Mouse (Mus musculus) neural tube, embryonic 11.5 days (tissue): ENCODE data around the gene Ryk. TPM values are rescaled to one million over a fixed set of nuclear protein-coding genes. Genes with fewer than 3 reads are reported as not detected.

Experiments used
- ATAC-seq: fragments of 200-750 bp; cut with Nextera tagmentation; 2 replicates; pipeline ENCODE4 v1.8.0; 2017; ENCODE audit warnings: moderate number of reproducible peaks, mild to moderate bottlenecking, moderate TSS enrichment, moderate library complexity; ENCODE audit not compliant: insufficient read depth, low FRiP score, low TSS enrichment
- DNase-seq: peaks from one replicate; pipeline ENCODE4 v3.0.0-alpha.2; 2015; ENCODE audit warnings: low spot score
- H3K27ac ChIP-seq: fragments of 300-500 bp; sonication (generic); 2 replicates; pipeline ENCODE4 v1.5.1; 2014; ENCODE audit warnings: low read depth, mild to moderate bottlenecking, low read length
- H3K27me3 ChIP-seq: fragments of 300-500 bp; sonication (generic); 2 replicates; pipeline ENCODE4 v1.6.1; 2014; ENCODE audit warnings: mild to moderate bottlenecking, low read length, mixed read lengths; ENCODE audit not compliant: control insufficient read depth, insufficient read depth
- H3K36me3 ChIP-seq: fragments of 300-500 bp; sonication (generic); 2 replicates; pipeline ENCODE4 v1.6.1; 2014; ENCODE audit warnings: mild to moderate bottlenecking, low read length, moderate library complexity, mixed read lengths; ENCODE audit not compliant: control insufficient read depth, insufficient read depth
- H3K4me1 ChIP-seq: fragments of 300-500 bp; sonication (generic); 2 replicates; pipeline ENCODE4 v1.6.1; 2014; ENCODE audit warnings: low read length, mixed read lengths; ENCODE audit not compliant: control insufficient read depth, insufficient read depth
- H3K4me2 ChIP-seq: fragments of 300-500 bp; sonication (generic); 2 replicates; pipeline ENCODE4 v1.6.1; 2014; ENCODE audit warnings: low read depth, mild to moderate bottlenecking, moderate library complexity
- H3K4me3 ChIP-seq: fragments of 300-500 bp; sonication (generic); 2 replicates; pipeline ENCODE4 v1.5.1; 2014; ENCODE audit warnings: low read depth, low read length
- H3K9ac ChIP-seq: fragments of 300-500 bp; sonication (generic); 2 replicates; pipeline ENCODE4 v1.6.1; 2014; ENCODE audit warnings: mild to moderate bottlenecking, low read length
- H3K9me3 ChIP-seq: fragments of 300-500 bp; sonication (generic); 2 replicates; pipeline ENCODE4 v1.6.1; 2016; ENCODE audit warnings: low read length; ENCODE audit not compliant: control insufficient read depth
- WGBS: fragments of 180-500 bp; shearing (Covaris S2); extraction: QIAGEN DNeasy Blood & Tissue Kit; methylation state at CpG from one replicate; pipeline ENCODE4 v1.1.7; 2014; 5-methylcytosine and 5-hydroxymethylcytosine counted together
- polyA plus RNA-seq: library from polyadenylated mRNA; unstranded; fragments of >200 nt; fragmentation: Nextera tagmentation; extraction: Ambion mirVana; gene quantifications from 2 replicates; pipeline ENCODE4 v1.2.1, GENCODE M21; 2014

Ryk gene
- polyA plus RNA-seq, 1 experiment from 2014 or later: 42.2 TPM

DNA sequence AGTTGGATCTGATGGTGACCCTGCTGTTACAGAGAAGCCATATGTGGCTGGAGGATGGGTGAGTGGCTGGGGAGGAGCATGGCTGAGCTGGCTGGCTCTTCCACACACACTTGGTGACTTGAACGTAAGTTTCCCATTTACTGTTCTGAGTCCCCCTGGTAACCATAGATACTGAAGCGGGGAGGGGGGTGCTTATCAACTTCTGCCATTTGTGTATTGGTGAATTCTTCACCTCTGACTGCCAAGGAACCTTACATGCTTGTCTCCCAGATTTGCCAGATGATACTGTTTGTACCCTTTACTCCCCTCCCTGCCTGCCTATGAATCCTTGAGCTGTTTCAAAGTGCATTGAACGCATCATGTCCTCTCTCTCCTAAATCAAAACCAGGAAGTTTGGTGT lies 27.5 kb downstream of the Ryk start:
- H3K4me3 ChIP-seq: no peak overlapping the region
- H3K36me3 ChIP-seq: peaks cover 3% of the 10 kb centered on the region
- no peak overlapping the region for H3K27ac ChIP-seq
- no peaks in the 10 kb centered on the region; the same call in 1 of the 2 replicates for H3K9me3 ChIP-seq
- DNase-seq: no peak
- H3K4me2 ChIP-seq: no peak overlapping the region
- no peak overlapping the region for H3K9ac ChIP-seq
- 0 out of 2 replicates have a peak, but pooled peaks cover 3% of the 10 kb centered on the region for H3K4me1 ChIP-seq
- ATAC-seq: no peak
- no peaks in the 10 kb centered on the region for H3K27me3 ChIP-seq
- WGBS: 75% methylated on average over 3 of the region's 3 CpGs

DNA sequence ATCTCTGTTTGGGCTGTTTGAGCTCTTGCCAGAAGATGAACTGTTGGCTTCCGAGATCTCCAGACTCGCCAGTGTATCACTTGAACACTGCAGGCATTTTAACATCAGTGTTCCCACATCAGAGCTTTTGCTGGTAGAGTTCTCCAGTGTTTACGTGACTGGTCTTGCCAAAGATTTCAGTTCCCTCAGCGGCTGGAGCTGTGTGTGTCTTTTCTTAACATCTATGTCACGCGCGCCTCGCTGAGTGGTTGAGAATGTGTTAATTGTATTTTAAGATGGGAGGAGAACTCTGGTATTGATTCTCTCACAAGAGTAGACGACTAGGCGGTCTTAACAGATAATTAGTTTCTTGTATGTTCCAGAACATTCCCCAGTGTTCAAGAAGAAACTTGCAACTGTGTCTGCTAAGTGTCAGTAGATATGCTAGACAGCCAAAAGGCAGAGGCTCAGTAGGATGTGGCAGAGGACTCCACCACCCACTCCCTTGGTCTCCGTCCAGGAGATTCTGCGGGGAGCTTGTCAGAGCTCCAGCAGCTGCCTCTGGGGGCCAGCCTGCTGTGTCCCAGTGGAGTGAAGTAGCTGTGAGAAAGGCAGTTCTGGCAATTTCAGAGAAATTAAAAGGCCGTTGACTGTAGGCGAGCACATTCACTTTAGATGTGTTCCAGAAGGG lies 29.3 kb downstream of the Ryk start:
- no peaks in the 10 kb centered on the region for H3K9me3 ChIP-seq
- DNase-seq (no peak), ATAC-seq (no peak)
- no peak overlapping the region for H3K4me2 ChIP-seq
- H3K4me3 ChIP-seq: no peak overlapping the region
- H3K27ac ChIP-seq: no peak overlapping the region
- 77% methylated on average over 14 of the region's 14 CpGs for WGBS
- no peaks in the 10 kb centered on the region; the same call in 1 of the 2 replicates for H3K36me3 ChIP-seq
- H3K4me1 ChIP-seq: 0 out of 2 replicates have a peak, but pooled peaks cover 3% of the 10 kb centered on the region
- H3K27me3 ChIP-seq: no peaks in the 10 kb centered on the region
- no peak overlapping the region for H3K9ac ChIP-seq

DNA sequence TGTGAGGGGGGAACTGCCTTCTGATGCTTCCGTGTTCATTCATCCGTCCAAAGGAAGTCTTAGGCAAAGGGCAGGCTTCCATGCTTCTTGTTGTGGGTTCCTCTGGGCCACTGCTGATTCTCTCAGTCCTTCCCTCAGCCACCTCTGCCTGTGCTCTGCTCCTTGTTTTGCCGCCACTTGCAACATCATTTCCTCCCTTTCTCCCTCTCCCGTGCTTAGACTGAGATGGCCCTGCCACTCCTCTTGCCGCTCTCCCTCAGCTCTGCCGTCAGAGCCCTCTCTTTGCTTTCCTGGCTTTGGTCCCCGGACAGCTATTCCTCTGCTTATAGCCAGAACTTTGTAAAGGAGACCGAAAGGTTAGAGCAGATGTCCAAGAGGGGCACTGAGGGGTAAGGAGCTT lies 30.2 kb downstream of the Ryk start:
- Histone ChIP-seq H3K27ac (no peak overlapping the region), H3K4me1 (0 out of 2 replicates have a peak, but pooled peaks cover 3% of the 10 kb centered on the region), H3K36me3 (no peaks in the 10 kb centered on the region; the same call in 1 of the 2 replicates), H3K27me3 (no peaks in the 10 kb centered on the region), H3K4me2 (no peak overlapping the region), H3K4me3 (no peak overlapping the region), H3K9ac (no peak overlapping the region), H3K9me3 (no peaks in the 10 kb centered on the region)
- DNase-seq (no peak), ATAC-seq (no peak)
- WGBS: 71% methylated on average over 8 of the region's 8 CpGs

DNA sequence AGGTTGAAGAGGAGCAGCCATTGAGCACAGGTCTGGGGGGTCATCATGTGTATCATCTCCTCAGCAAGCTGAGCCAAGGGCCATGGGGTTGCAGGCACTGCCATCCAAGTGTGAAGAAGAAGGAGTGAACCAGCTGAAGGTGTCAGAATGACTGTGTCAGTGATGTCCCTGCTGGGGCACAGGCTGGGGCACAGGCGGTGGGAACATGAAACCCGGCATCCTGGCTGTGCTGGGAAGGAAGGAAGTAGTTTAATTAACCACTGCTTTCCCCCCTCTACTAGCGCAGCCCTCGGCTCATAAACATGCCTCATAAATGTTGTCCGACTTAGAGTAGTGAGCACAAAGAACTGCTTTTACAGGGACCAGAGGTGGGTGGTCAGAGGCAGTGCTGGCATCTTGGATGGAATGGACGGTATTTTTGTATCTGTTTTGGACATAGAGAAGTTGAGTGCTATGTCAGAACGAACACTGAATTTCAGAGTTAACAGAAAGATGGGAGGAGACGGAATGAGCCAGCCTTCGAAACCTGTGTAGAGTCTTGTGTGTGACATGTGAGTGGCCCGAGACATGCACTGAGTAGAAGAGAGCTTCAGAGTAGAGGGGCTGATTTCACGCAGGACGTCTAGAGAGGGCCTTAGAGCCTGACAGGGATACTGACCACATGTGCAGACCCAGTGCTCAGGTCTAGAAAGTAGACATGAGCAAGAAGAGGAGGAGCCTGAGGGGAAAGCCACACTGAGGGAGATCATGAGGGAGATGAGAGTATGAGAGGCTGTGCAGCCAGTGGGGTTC lies 31.4 kb downstream of the Ryk start:
- no peak overlapping the region for H3K4me3 ChIP-seq
- H3K27me3 ChIP-seq: no peaks in the 10 kb centered on the region
- no peak overlapping the region for H3K27ac ChIP-seq
- H3K4me1 ChIP-seq: 0 out of 2 replicates have a peak, but pooled peaks cover 3% of the 10 kb centered on the region
- no peak overlapping the region for H3K4me2 ChIP-seq
- no peaks in the 10 kb centered on the region; the same call in 1 of the 2 replicates for H3K36me3 ChIP-seq
- ATAC-seq (no peak), DNase-seq (no peak)
- 50% methylated on average over 12 of the region's 12 CpGs for WGBS
- no peak overlapping the region for H3K9ac ChIP-seq
- H3K9me3 ChIP-seq: no peaks in the 10 kb centered on the region

DNA sequence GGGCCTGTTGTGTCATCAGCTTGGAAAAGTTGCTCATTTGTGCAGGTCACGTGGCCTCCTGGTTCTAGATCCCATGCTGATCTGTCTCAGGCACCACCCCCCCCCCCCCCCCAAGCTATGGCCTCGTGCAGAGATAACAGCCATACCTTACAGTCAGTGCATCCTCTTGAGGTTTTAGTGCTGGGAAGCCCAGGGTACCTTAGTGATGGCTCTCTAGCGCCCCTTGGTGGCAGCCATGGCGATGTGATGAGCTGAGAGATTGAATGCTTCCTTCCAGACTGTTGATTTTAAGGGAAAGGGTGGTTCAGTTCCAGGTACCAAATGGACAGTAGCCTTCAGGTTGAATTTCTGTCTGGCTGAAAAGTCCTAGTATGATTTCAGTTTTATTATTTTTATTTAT lies 32.2 kb downstream of the Ryk start:
- H3K4me3 ChIP-seq: no peak overlapping the region
- no peak overlapping the region for H3K9ac ChIP-seq
- H3K27me3 ChIP-seq: no peaks in the 10 kb centered on the region
- 0 out of 2 replicates have a peak, but pooled peaks cover 3% of the 10 kb centered on the region for H3K4me1 ChIP-seq
- no peak overlapping the region for H3K27ac ChIP-seq
- ATAC-seq (no peak), DNase-seq (peak; percentile 76)
- no peak overlapping the region for H3K4me2 ChIP-seq
- H3K36me3 ChIP-seq: no peaks in the 10 kb centered on the region; the same call in 1 of the 2 replicates
- no peaks in the 10 kb centered on the region for H3K9me3 ChIP-seq
- 11% methylated on average over 4 of the region's 4 CpGs for WGBS

DNA sequence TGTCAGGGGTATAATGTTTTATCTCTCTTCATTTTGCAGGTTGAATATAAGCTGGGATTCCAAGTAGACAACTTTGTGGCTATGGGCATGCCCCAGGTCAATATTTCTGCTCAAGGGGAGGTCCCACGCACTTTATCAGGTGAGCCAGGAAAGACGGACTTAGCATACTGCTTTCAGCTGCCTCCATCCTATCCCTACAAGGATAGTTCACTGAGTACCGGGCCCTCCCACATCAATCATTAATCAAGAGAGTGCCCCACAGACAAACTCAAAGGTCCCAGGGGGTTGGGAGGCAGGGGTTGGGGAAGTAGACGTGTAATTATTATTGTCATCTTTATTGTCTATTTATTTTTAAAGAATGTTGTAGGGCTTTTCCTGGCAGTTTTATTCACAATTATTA lies 32.8 kb downstream of the Ryk start:
- no peaks in the 10 kb centered on the region for H3K9me3 ChIP-seq
- no peak for ATAC-seq
- H3K4me3 ChIP-seq: no peak overlapping the region
- H3K9ac ChIP-seq: no peak overlapping the region
- 0 out of 2 replicates have a peak, but pooled peaks cover 3% of the 10 kb centered on the region for H3K4me1 ChIP-seq
- H3K4me2 ChIP-seq: no peak overlapping the region
- H3K27me3 ChIP-seq: no peaks in the 10 kb centered on the region
- DNase-seq: no peak
- H3K36me3 ChIP-seq: no peaks in the 10 kb centered on the region; the same call in 1 of the 2 replicates
- no peak overlapping the region for H3K27ac ChIP-seq
- WGBS: 84% methylated on average over 4 of the region's 4 CpGs

DNA sequence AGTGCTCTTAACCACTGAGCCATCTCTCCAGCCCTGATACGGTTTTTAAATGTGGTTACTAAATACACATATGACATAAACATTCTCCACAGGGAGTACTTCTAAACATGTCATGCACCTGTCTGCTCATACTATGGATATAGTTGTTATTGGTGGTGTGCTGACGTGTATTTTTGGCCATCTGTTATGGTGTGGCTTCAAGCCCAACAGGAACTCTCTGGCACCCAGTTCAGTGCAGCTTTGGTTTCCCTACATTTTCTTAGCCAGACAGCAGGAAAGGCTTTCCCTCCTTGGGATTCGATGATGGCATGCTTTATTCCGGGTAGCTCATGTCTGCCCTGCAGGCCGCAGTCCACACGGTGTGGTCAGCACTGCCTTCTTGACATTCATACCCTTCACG lies 33.7 kb downstream of the Ryk start:
- ATAC-seq: no peak
- H3K4me2 ChIP-seq: no peak overlapping the region

DNA sequence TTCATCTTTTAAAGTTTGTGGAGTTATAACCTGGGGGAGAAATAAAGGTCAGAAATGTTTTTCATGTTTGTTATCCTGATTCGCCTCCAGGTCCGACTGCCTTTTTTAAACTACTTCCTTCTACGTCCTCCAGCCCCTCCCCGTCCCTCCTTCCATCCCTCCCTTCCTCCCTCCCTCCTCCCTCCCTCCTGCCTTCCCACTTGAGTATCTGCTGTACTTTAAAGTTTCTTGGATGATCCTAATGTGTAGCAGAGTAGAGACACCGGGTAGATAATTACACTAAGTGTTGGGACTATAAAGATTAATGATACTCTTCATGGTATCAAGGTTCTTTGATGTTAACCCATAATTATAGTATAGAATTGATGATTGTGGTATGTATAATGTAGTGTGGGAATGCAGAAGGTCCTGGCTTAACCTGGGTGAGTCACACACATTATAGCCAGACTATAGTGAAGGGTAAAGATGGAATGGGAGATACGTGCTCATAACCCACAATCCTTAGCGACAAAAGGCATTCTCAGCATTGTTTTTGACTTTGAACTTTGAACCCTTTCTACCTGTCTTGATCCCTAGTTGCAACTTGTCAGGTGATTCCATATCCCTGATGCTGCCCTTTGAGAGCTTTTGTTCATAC lies 41.5 kb downstream of the Ryk start:
- no peak overlapping the region for H3K4me2 ChIP-seq
- ATAC-seq (no peak), DNase-seq (no peak)
- H3K27ac ChIP-seq: no peak overlapping the region
- H3K9me3 ChIP-seq: no peaks in the 10 kb centered on the region
- H3K4me1 ChIP-seq: no peaks in the 10 kb centered on the region
- H3K27me3 ChIP-seq: no peaks in the 10 kb centered on the region
- peaks cover 5% of the 10 kb centered on the region for H3K36me3 ChIP-seq
- WGBS: 86% methylated on average over 7 of the region's 7 CpGs
- no peak overlapping the region for H3K4me3 ChIP-seq
- no peak overlapping the region for H3K9ac ChIP-seq

More for the DNA sequence above, 33.7 kb downstream of the Ryk start:
- H3K27ac ChIP-seq: no peak overlapping the region
- 96% methylated on average over 7 of the region's 7 CpGs for WGBS
- no peak overlapping the region for H3K9ac ChIP-seq
- H3K36me3 ChIP-seq: no peaks in the 10 kb centered on the region
- no peak overlapping the region for H3K4me3 ChIP-seq
- H3K27me3 ChIP-seq: no peaks in the 10 kb centered on the region
- H3K9me3 ChIP-seq: no peaks in the 10 kb centered on the region
- H3K4me1 ChIP-seq: 0 out of 2 replicates have a peak, but pooled peaks cover 3% of the 10 kb centered on the region
- DNase-seq: no peak
